Mouse (Mus musculus): Measurements from ENCODE around the gene Cfap74.

DNA sequence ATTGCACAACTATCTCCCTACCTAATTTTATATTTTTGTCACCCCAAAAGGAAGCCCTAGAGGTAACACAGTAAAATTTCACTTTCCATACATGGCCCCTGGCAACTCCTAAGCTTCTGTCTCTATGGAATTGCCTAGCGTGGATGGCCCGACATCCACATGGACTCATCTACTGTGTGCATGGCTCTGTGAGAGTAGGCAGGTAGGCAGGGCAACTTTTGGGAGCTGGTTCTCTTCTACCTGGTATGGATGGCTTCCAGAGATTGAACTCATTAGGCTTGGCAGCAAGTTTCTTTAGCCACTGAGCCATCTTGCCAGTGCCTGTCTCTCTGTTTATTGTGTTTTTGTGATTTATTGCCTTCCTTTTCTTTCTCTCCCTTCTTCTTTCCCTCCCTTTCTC, 105.8 kb downstream of the Cfap74 start:
- TF ChIP-seq POLR2A (IDR thresholded peaks at IDR 0.05; ENCODE audit: extremely low read depth, insufficient read depth, low read length) (no peak), CTCF (IDR thresholded peaks at IDR 0.05; ENCODE audit: extremely low read depth, insufficient read depth, low read length) (no peak)
